Mouse (Mus musculus) hindbrain, postnatal 0 days (tissue): ENCODE results near the gene Cyp4f13. TPM values are rescaled to one million over a fixed set of nuclear protein-coding genes. Genes with fewer than 3 reads are reported as not detected.
A peak's percentile ranks its signal among the peaks of the same experiment; 100 is the strongest.

Experiments used
- ATAC-seq: fragments of 200-750 bp; cut with Nextera tagmentation; 2 replicates; pipeline ENCODE4 v1.8.0; 2017; ENCODE audit warnings: mild to moderate bottlenecking, moderate TSS enrichment, moderate library complexity
- DNase-seq: peaks from one replicate; pipeline ENCODE4 v3.0.0-alpha.2; 2015; ENCODE audit warnings: low spot score
- H3K27ac ChIP-seq: fragments of 300-500 bp; sonication (generic); 2 replicates; pipeline ENCODE4 v1.5.1; 2014; ENCODE audit warnings: mild to moderate bottlenecking
- H3K27me3 ChIP-seq: fragments of 300-500 bp; sonication (generic); 2 replicates; pipeline ENCODE4 v1.6.1; 2014; ENCODE audit warnings: low read length, mixed read lengths; ENCODE audit not compliant: insufficient read depth
- H3K36me3 ChIP-seq: fragments of 300-500 bp; sonication (generic); 2 replicates; pipeline ENCODE4 v1.6.1; 2014; ENCODE audit warnings: low read length, mixed read lengths; ENCODE audit not compliant: insufficient read depth
- H3K4me1 ChIP-seq: fragments of 300-500 bp; sonication (generic); 2 replicates; pipeline ENCODE4 v1.6.1; 2014; ENCODE audit warnings: antibody characterized with exemption, low read length, mixed read lengths; ENCODE audit not compliant: insufficient read depth
- H3K4me2 ChIP-seq: fragments of 300-500 bp; sonication (generic); 2 replicates; pipeline ENCODE4 v1.6.1; 2014; ENCODE audit warnings: low read depth, mild to moderate bottlenecking, low read length, moderate library complexity, mixed read lengths
- H3K4me3 ChIP-seq: fragments of 300-500 bp; sonication (generic); 2 replicates; pipeline ENCODE4 v1.5.1; 2014; ENCODE audit warnings: low read length
- H3K9ac ChIP-seq: fragments of 300-500 bp; sonication (generic); replicated peaks from 2 replicates; pipeline ENCODE4 v1.6.1; 2014; ENCODE audit warnings: mild to moderate bottlenecking, low read length, moderate library complexity, mixed read lengths
- H3K9me3 ChIP-seq: fragments of 300-500 bp; sonication (generic); 2 replicates; pipeline ENCODE4 v1.6.1; 2016; ENCODE audit warnings: low read length, mixed read lengths
- CTCF ChIP-seq: IDR thresholded peaks from 2 replicates; pipeline ENCODE4 v1.5.1; 2016; ENCODE audit warnings: antibody characterized with exemption, control low read depth, low read depth
- WGBS: fragments of 180-500 bp; shearing (Covaris S2); extraction: QIAGEN DNeasy Blood & Tissue Kit; methylation state at CpG from one replicate; pipeline ENCODE4 v1.1.7; 2014; 5-methylcytosine and 5-hydroxymethylcytosine counted together
- polyA plus RNA-seq: library from polyadenylated mRNA; unstranded; fragments of >200 nt; fragmentation: Nextera tagmentation; extraction: Ambion mirVana; gene quantifications from 2 replicates; pipeline ENCODE4 v1.2.1, GENCODE M21; 2015
- total RNA-seq: library from RNA; depleted of rRNA; stranded (reverse); fragments of >200 nt; gene quantifications from 2 replicates; pipeline ENCODE4 v1.2.3, GENCODE M21; 2014; rRNA removed

The Cyp4f13 gene
- total and polyA plus RNA-seq, 2 experiments from 2014 or later = 9.3 to 11.1 TPM

- peak; percentile 99 for ATAC-seq
- Histone ChIP-seq H3K9me3 (no peaks in the 10 kb centered on the region), H3K36me3 (no peaks in the 10 kb centered on the region), H3K4me2 (peak within 1 kb of the TSS; percentile 89), H3K27me3 (no peaks in the 10 kb centered on the region), H3K4me1 (peaks cover 13% of the 10 kb centered on the region), H3K4me3 (peak within 1 kb of the TSS; percentile 69), H3K27ac (peak within 1 kb of the TSS; percentile 87), H3K9ac (peak within 1 kb of the TSS; percentile 72)
- TF ChIP-seq CTCF = peak; percentile 69
- peak; percentile 95 for DNase-seq
- WGBS = 11% methylated on average over 33 of the region's 33 CpGs
These were observed 55.7 kb downstream of the Cyp4f13 start, which contains the start of gene Zfp870 for GRCm38 (mm10) chr17:32891239-32892180. TSS of gene Zfp870 (minus strand) at chr17:32891642.

GRCm38 (mm10) chr17:32890852-32891238 lies 56.4 kb downstream of the Cyp4f13 start:
- Histone ChIP-seq H3K27ac (peak overlapping the region; percentile 87), H3K36me3 (no peaks in the 10 kb centered on the region), H3K9ac (peak overlapping the region; percentile 72), H3K4me1 (peaks cover 13% of the 10 kb centered on the region), H3K4me3 (peak overlapping the region; percentile 69), H3K9me3 (no peaks in the 10 kb centered on the region), H3K4me2 (peak overlapping the region; percentile 89), H3K27me3 (no peaks in the 10 kb centered on the region)
- ATAC-seq (peak; percentile 60), DNase-seq (no peak)
- TF ChIP-seq CTCF = no peak
- 3% methylated on average over 11 of the region's 11 CpGs for WGBS

- no peak for ATAC-seq
- 92% methylated on average over 6 of the region's 6 CpGs for WGBS
- no peak for TF ChIP-seq CTCF
These were observed 57.6 kb downstream of the Cyp4f13 start for GRCm38 (mm10) chr17:32889611-32890010.

GRCm38 (mm10) chr17:32880320-32881218 lies 66.6 kb downstream of the Cyp4f13 start:
- Histone ChIP-seq H3K27me3 (no peaks in the 10 kb centered on the region), H3K27ac (no peak overlapping the region), H3K9ac (no peak overlapping the region), H3K4me1 (no peaks in the 10 kb centered on the region), H3K4me3 (no peak overlapping the region), H3K9me3 (no peaks in the 10 kb centered on the region), H3K4me2 (no peak overlapping the region), H3K36me3 (peaks cover 33% of the 10 kb centered on the region)
- DNase-seq (no peak), ATAC-seq (no peak)
- WGBS = 96% methylated on average over 14 of the region's 14 CpGs
- no peak for TF ChIP-seq CTCF

More at GRCm38 (mm10) chr17:32889611-32890010, 57.6 kb downstream of the Cyp4f13 start:
- Histone ChIP-seq H3K27ac (no peak overlapping the region), H3K4me3 (no peak overlapping the region), H3K9ac (no peak overlapping the region), H3K27me3 (no peaks in the 10 kb centered on the region), H3K4me2 (no peak overlapping the region), H3K4me1 (peaks cover 13% of the 10 kb centered on the region), H3K9me3 (no peaks in the 10 kb centered on the region), H3K36me3 (no peaks in the 10 kb centered on the region)
- DNase-seq = no peak

- Histone ChIP-seq H3K9me3 (no peaks in the 10 kb centered on the region), H3K27ac (no peak overlapping the region), H3K27me3 (no peaks in the 10 kb centered on the region), H3K9ac (no peak overlapping the region), H3K36me3 (peaks cover 26% of the 10 kb centered on the region), H3K4me2 (no peak overlapping the region), H3K4me3 (no peak overlapping the region), H3K4me1 (no peaks in the 10 kb centered on the region)
- WGBS = 94% methylated on average over 11 of the region's 11 CpGs
- DNase-seq (no peak), ATAC-seq (no peak)
- TF ChIP-seq CTCF = no peak
These were observed 68.4 kb downstream of the Cyp4f13 start for GRCm38 (mm10) chr17:32878773-32879172.

- no peak for TF ChIP-seq CTCF
- Histone ChIP-seq H3K4me1 (no peaks in the 10 kb centered on the region), H3K4me2 (no peak overlapping the region), H3K4me3 (no peak overlapping the region), H3K9me3 (no peaks in the 10 kb centered on the region), H3K9ac (no peak overlapping the region), H3K27me3 (no peaks in the 10 kb centered on the region), H3K36me3 (peaks cover 15% of the 10 kb centered on the region; the same call in 1 of the 2 replicates), H3K27ac (no peak overlapping the region)
- DNase-seq = no peak
- ATAC-seq = no peak
- WGBS = 14% methylated on average over 22 of the region's 22 CpGs
These were observed 69.6 kb downstream of the Cyp4f13 start for GRCm38 (mm10) chr17:32877471-32878171.

Other genes starting within 250 kb of the Cyp4f13 start
- gene Zfp871, start 159.1 kb downstream of the Cyp4f13 start, total RNA-seq = 29.2 and 34.0 TPM in 2 replicates
- gene Zfp871, start 159.1 kb downstream of the Cyp4f13 start, polyA plus RNA-seq = 42.1 and 44.4 TPM in 2 replicates
- gene Zfp811, start 137.5 kb downstream of the Cyp4f13 start, total RNA-seq = 13.1 and 15.7 TPM in 2 replicates
- 19.8 and 19.9 TPM in 2 replicates for gene Zfp811, start 137.5 kb downstream of the Cyp4f13 start, polyA plus RNA-seq
- gene Zfp799, start 117.1 kb downstream of the Cyp4f13 start, total RNA-seq = 12.2 and 15.3 TPM in 2 replicates
- gene Zfp799, start 117.1 kb downstream of the Cyp4f13 start, polyA plus RNA-seq = 12.4 and 14.8 TPM in 2 replicates
- gene Zfp870, start 55.8 kb downstream of the Cyp4f13 start, total RNA-seq = 5.9 and 6.4 TPM in 2 replicates
- 4.8 and 5.0 TPM in 2 replicates for gene Zfp870, start 55.8 kb downstream of the Cyp4f13 start, polyA plus RNA-seq
- 0.78 and 1.3 TPM in 2 replicates for gene Cyp4f14, start 30.1 kb downstream of the Cyp4f13 start, total RNA-seq
- gene Cyp4f14, start 30.1 kb downstream of the Cyp4f13 start, polyA plus RNA-seq = 0.64 and 0.88 TPM in 2 replicates
- 3.8 and 5.9 TPM in 2 replicates for gene Zfp472, start 18.4 kb upstream of the Cyp4f13 start, total RNA-seq
- 6.4 and 6.5 TPM in 2 replicates for gene Zfp472, start 18.4 kb upstream of the Cyp4f13 start, polyA plus RNA-seq
- 8.7 and 9.9 TPM in 2 replicates for gene Zfp952, start 45.7 kb upstream of the Cyp4f13 start, total RNA-seq
- gene Zfp952, start 45.7 kb upstream of the Cyp4f13 start, polyA plus RNA-seq = 10.8 and 11.7 TPM in 2 replicates
- 10.8 and 12.7 TPM in 2 replicates for gene Zfp763, start 86.0 kb upstream of the Cyp4f13 start, total RNA-seq
- 15.3 and 16.7 TPM in 2 replicates for gene Zfp763, start 86.0 kb upstream of the Cyp4f13 start, polyA plus RNA-seq
- not detected in 2 replicates for gene 4921501E09Rik, start 120.7 kb upstream of the Cyp4f13 start, total RNA-seq
- not detected in 2 replicates for gene 4921501E09Rik, start 120.7 kb upstream of the Cyp4f13 start, polyA plus RNA-seq
- 9.7 and 11.6 TPM in 2 replicates for gene Zfp563, start 141.9 kb upstream of the Cyp4f13 start, total RNA-seq
- 10.3 and 11.8 TPM in 2 replicates for gene Zfp563, start 141.9 kb upstream of the Cyp4f13 start, polyA plus RNA-seq
- 0.05 TPM in 1 of 2 replicates, not detected in the other for gene Morc2b, start 192.3 kb upstream of the Cyp4f13 start, total RNA-seq
- 0.54 and 0.63 TPM in 2 replicates for gene Morc2b, start 192.3 kb upstream of the Cyp4f13 start, polyA plus RNA-seq
- not detected in 2 replicates for gene Olfr55, start 221.0 kb upstream of the Cyp4f13 start, total RNA-seq
- gene Olfr55, start 221.0 kb upstream of the Cyp4f13 start, polyA plus RNA-seq = not detected in 2 replicates
- gene Olfr239, start 243.9 kb upstream of the Cyp4f13 start, total RNA-seq = not detected in 2 replicates
- gene Olfr239, start 243.9 kb upstream of the Cyp4f13 start, polyA plus RNA-seq = not detected in 2 replicates